In the genomic region with DNA sequence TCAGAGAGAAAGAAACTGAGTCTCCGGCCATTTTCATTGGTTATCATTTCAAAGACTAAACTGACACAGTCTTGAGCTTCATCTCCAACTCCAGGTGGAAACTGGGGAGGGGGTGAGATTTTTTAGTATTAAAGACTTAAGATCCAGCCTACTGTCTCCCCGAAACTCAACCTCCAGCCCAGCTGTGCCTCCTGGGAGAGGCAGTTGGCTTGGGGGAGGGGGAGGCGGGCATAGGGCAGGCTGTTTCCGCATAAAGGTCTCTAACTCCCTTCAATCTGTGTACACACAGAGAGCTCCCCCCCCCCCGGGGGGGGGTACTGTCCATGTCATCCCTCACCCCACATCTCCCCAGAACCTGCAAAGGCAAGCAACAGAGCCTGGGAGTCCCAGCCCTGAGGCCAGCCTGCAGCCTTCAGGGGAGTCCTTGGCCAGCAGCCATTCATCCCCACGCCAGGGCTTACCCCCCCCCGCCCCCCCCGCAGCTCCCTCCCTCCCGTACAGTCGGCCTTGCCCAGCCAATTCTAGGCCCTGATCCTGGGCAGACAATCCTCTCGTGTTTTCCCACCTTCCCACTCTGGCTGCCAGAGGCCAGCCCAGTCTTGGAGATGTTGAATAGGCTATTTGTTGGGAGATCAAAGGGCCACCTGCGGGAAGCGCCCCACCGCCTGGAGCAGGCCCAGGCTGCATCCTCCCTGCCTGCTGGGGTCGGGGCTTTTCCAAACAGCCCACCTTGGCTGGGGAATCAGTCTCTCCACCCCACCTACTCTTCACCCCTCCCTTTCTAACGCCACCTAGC, we compare ENCODE assay signal across 9 mouse cellular contexts.
DNase-seq lines count a peak whose midpoint lies in the region; ATAC-seq lines count a peak whose summit lies in the region.
"Had no signal": no experiment of that assay in that cellular context is flagged by ENCODE, and none has a peak within 500 bp of the region (broad histone marks: within the 10 kb centered on the region; RNA-seq: fewer than 3 reads in every experiment).

No protein-coding gene starts in this region.

- no peaks in the 10 kb centered on the region for H3K27me3 ChIP-seq in liver, embryonic 11.5 days (replicated peaks; ENCODE audit: control insufficient read depth, insufficient read depth, low read length)
- H3K27me3 ChIP-seq in embryonic facial prominence, embryonic 15.5 days: no peaks in the 10 kb centered on the region
- peaks cover 7% of the 10 kb centered on the region for H3K27me3 ChIP-seq in limb, embryonic 13.5 days

- 24% methylated on average over 14 of the region's 16 CpGs for WGBS in liver, embryonic 11.5 days
- 26% methylated on average over 13 of the region's 16 CpGs for WGBS in embryonic facial prominence, embryonic 15.5 days
- WGBS in limb, embryonic 13.5 days: 11% methylated on average over 16 of the region's 16 CpGs

- no peak overlapping the region for H3K9ac ChIP-seq in liver, embryonic 11.5 days (ENCODE audit: low read depth, low read length)
- H3K9ac ChIP-seq in embryonic facial prominence, embryonic 15.5 days: no peak overlapping the region
- H3K9ac ChIP-seq in limb, embryonic 13.5 days: no peak overlapping the region

- H3K27ac ChIP-seq in liver, embryonic 11.5 days (ENCODE audit: low read depth, low read length): no peak overlapping the region
- H3K27ac ChIP-seq in embryonic facial prominence, embryonic 15.5 days (replicated peaks): peak overlapping the region; percentile 34
- peak overlapping the region; percentile 44; the same call in 1 of the 2 replicates for H3K27ac ChIP-seq in limb, embryonic 13.5 days

- peaks cover 4% of the 10 kb centered on the region; the same call in 1 of the 2 replicates for H3K4me1 ChIP-seq in liver, embryonic 11.5 days (replicated peaks; ENCODE audit: control insufficient read depth, insufficient read depth, low read length)
- peaks cover 29% of the 10 kb centered on the region for H3K4me1 ChIP-seq in embryonic facial prominence, embryonic 15.5 days
- peaks cover 33% of the 10 kb centered on the region for H3K4me1 ChIP-seq in limb, embryonic 13.5 days

- no peak for ATAC-seq in liver, embryonic 11.5 days (replicated peaks; ENCODE audit: low FRiP score)
- peak; percentile 35; the same call in 1 of the 2 replicates for ATAC-seq in embryonic facial prominence, embryonic 15.5 days (ENCODE audit: insufficient number of reproducible peaks, low FRiP score, low TSS enrichment, low read depth)
- peak; percentile 76 for ATAC-seq in limb, embryonic 13.5 days (ENCODE audit: low FRiP score, low read depth)

- no peak overlapping the region for H3K4me3 ChIP-seq in liver, embryonic 11.5 days (ENCODE audit: low read depth, low read length)
- H3K4me3 ChIP-seq in embryonic facial prominence, embryonic 15.5 days (replicated peaks): no peak overlapping the region
- H3K4me3 ChIP-seq in limb, embryonic 13.5 days: no peak overlapping the region

- no peaks in the 10 kb centered on the region for H3K9me3 ChIP-seq in liver, embryonic 11.5 days (ENCODE audit: control insufficient read depth, low read length)
- no peaks in the 10 kb centered on the region for H3K9me3 ChIP-seq in embryonic facial prominence, embryonic 15.5 days (replicated peaks)
- H3K9me3 ChIP-seq in limb, embryonic 13.5 days: no peaks in the 10 kb centered on the region

- H3K4me2 ChIP-seq in liver, embryonic 11.5 days: no peak overlapping the region
- H3K4me2 ChIP-seq in embryonic facial prominence, embryonic 15.5 days (replicated peaks): no peak overlapping the region
- peak overlapping the region; percentile 34 for H3K4me2 ChIP-seq in limb, embryonic 13.5 days (replicated peaks)

- no peaks in the 10 kb centered on the region for H3K36me3 ChIP-seq in liver, embryonic 11.5 days (ENCODE audit: control insufficient read depth, insufficient read depth, low read length)
- no peaks in the 10 kb centered on the region for H3K36me3 ChIP-seq in embryonic facial prominence, embryonic 15.5 days
- no peaks in the 10 kb centered on the region for H3K36me3 ChIP-seq in limb, embryonic 13.5 days

- peak; percentile 10 for DNase-seq in liver
- DNase-seq in liver, embryonic 11.5 days (ENCODE audit: low spot score): no peak
- peak; percentile 56 to 61 for DNase-seq in thymus, postnatal 10 days (ENCODE audit: low spot score in 2 of 2)
- no peak for DNase-seq in frontal cortex, postnatal 36 days (ENCODE audit: low spot score in 2 of 2)
- DNase-seq in layer of hippocampus, postnatal 25 days (ENCODE audit: extremely low spot score in 1 of 2, low spot score in 1 of 2): no peak
- DNase-seq in layer of hippocampus, postnatal 10 days (ENCODE audit: low spot score in 2 of 2): no peak
- DNase-seq: gastrocnemius, postnatal 10 days had no signal

Comparison
In these comparisons a context has a peak if more than half of its experiments do, and no peak if none do; other contexts are left out.
1. DNase-seq: peak in liver (single experiment) and thymus, postnatal 10 days (2 of 2); none in liver, embryonic 11.5 days (single experiment), frontal cortex, postnatal 36 days (0 of 2), layer of hippocampus, postnatal 25 days (0 of 2) and layer of hippocampus, postnatal 10 days (0 of 2).